Mouse (Mus musculus): ENCODE measurements around the gene Zc3hav1.

Zc3hav1 gene

DNA sequence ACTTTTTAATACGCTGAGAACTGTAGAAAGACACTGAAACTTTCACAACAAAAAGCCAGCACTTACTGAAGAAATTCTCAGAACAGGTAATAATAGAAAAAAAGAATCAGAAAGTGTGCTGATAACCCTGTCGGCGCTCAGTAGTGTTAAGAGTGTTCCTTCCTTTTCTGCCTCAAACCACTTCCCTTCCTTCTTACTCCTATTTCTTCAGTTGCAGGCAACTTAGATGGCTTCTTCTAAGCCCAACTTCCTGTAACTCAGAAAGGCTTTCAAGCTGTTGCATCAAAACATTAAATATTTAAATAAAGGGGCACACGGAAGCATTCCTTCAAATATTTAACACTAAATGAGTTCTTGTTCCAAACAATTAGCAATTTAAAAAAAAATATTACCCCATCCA, 2.5 kb downstream of the Zc3hav1 start:
- no peak for DNase-seq

GRCm38 (mm10) chr6:38349806-38350205, 4.6 kb downstream of the Zc3hav1 start:
- no peak for DNase-seq

GRCm38 (mm10) chr6:38348811-38349453, 5.5 kb downstream of the Zc3hav1 start:
- no peak for DNase-seq

- DNase-seq = no peak
These were observed 6.5 kb downstream of the Zc3hav1 start for GRCm38 (mm10) chr6:38347875-38348274.

- peak in 1 of 2 experiments; percentile 44 for DNase-seq
These were observed 8.6 kb downstream of the Zc3hav1 start for GRCm38 (mm10) chr6:38345796-38346195.

GRCm38 (mm10) chr6:38344006-38344670, 10.3 kb downstream of the Zc3hav1 start:
- no peak for DNase-seq

DNA sequence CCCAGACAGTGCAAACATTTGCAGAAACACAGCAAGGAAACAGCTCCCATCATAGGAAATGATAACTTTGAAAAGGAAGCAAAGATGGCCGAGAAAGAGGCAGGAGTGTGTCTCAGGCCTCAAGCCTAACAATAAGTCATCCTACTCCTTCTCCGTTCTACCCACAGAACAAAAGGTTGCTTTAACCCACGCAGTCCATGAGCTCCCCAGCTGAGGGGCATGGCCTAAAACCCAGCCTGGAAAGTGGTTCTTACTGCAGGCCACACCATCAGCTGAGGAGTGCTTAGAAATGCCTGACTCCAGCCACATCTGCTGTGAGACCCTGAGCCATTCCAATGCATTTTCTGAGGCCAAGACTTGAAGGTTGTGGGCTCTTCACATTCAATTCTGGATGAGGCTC, 10.8 kb downstream of the Zc3hav1 start:
- no peak for DNase-seq

DNA sequence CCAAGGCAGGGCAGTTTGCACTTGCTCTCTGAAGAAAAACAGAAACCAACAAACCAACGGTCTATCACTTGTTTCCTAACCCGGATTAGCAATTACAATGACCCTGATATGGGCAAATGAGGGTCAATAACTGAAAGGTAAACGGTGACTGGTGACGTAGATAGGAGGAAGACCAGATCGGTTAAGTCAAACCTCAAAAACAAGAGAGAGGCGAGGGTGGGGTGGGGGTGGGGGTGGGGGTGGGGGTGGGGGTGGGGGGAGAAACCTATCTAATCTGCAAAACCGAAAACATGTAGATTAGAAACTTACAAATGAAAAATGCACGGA, 11.8 kb downstream of the Zc3hav1 start:
- no peak for DNase-seq

GRCm38 (mm10) chr6:38341751-38342665, 12.4 kb downstream of the Zc3hav1 start:
- DNase-seq = no peak

DNA sequence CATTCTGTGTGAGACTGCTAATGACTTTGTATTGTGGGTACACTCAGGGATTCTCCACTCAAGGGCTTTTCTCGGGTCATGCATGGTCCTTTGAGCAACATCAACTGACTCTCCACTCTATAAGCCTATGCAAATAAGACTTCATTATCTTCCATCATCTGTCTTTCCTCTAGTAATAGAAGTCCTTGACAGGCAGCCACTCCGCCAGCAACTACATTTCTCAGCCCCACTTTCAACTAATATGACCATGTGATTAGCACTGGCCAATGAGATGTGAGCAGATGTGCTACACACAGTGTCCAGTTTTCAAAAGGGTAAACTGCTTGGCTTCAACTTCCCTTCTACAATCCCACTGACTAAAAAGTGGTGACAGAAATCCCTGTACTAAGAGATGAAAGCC, 15.3 kb downstream of the Zc3hav1 start:
- no peak for DNase-seq

GRCm38 (mm10) chr6:38337951-38338350, 16.5 kb downstream of the Zc3hav1 start:
- DNase-seq = no peak

DNA sequence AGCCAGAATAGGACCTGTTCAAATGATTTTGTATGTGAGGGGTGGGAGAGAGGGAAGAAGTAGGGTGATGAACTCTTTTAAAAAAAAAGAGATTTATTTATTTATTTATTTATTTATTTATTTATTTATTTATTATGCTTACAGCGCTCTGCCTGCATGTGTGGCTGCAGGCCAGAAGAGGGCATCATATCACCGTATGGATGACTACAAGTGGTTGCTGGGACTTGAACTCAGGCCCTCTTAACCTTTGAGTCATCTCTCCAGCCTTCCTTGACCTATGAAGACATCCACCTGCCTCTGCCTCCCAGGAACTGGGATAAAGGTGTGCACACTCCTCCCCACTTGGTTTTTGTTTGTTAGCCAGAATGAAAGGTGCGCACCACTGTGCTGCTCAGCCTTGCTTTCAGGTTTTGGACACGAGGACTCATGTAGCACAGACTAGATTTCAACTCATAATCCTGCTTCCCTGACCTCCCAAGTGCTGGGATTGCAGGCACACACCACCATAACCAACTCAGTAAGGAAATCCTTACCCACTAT, 17.2 kb downstream of the Zc3hav1 start:
- DNase-seq = no peak

- DNase-seq = no peak
These were observed 19.1 kb downstream of the Zc3hav1 start for GRCm38 (mm10) chr6:38335264-38335663.

GRCm38 (mm10) chr6:38326596-38326995, 27.8 kb downstream of the Zc3hav1 start:
- no peak for DNase-seq

GRCm38 (mm10) chr6:38320621-38321020, 33.8 kb downstream of the Zc3hav1 start:
- no peak for DNase-seq

- DNase-seq = no peak
These were observed 38.4 kb downstream of the Zc3hav1 start for GRCm38 (mm10) chr6:38316050-38316449.

DNA sequence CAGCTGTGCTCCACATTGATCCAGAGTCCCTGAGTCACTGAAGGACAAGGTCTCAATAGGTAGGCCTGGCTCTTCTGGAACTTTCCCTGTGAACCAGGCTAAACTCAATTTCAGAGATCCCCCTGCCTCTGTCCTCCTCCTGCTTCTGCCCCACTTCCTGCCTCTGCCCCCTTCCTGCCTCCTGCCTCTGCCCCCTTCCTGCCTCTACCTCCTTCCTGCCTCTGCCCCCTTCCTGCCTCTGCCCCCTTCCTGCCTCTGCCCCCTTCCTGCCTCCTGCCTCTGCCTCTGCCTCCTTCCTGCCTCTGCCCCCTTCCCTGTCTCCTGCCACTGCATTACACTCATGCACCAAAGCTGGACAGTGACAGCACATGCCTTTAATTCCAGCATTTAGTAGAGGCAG, 44.7 kb downstream of the Zc3hav1 start:
- DNase-seq = peak; percentile 39 to 58

DNA sequence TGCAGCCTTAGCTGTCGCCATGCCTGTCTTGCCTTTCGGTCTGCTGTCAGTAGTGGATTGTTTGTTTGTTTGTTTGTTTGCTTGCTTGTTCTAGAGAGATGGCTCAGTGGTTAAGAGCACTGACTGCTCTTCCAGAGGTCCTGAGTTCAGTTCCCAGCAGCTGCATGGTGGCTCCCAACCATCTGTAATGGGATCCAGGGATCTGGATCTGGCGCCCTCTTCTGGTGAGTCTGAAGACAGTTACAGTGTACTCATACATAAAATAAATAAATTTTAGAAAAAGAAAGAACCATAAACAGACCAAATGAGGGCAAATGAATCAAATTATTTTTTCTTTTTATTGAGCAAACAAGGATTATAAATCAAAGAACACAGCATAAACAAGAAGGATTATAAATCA, 49.4 kb downstream of the Zc3hav1 start:
- no peak for DNase-seq

GRCm38 (mm10) chr6:38298761-38299401, 55.5 kb downstream of the Zc3hav1 start, which contains the start of gene Zc3hav1l:
Zc3hav1l (minus strand) TSS chr6:38299259.
- peak; percentile 33 to 47 for DNase-seq

- no peak for DNase-seq
These were observed 56.2 kb downstream of the Zc3hav1 start for GRCm38 (mm10) chr6:38298246-38298635.

DNA sequence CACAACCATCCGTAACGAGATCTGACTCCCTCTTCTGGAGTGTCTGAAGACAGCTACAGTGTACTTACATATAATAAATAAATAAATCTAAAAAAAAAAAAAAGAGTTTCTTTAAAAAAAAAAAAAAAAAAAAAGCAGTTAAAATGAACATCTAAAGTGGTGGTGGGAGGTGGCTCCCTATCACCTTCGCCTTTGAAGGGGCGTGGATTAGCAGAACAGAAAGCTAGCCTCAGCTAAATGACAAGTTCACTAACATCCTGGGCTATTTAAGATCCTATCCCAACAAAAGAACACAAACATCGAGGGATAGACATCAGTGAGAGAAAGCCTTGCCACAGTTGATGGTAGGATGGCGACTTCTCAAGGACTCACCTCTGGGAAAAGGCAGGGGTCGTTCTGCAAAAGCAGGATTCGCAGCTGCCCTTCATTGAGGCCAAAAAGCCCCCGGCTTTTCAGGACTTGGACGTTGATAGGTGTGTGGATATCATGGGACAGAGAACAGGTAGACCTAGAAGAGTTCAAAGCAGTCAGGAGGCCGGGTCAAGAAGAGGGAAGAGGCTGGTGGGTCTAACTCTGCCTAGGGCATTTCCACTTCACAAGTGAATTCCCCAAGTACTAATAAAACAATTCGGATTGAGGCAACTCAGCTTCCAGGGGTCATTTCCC, 56.7 kb downstream of the Zc3hav1 start:
- no peak for DNase-seq

DNA sequence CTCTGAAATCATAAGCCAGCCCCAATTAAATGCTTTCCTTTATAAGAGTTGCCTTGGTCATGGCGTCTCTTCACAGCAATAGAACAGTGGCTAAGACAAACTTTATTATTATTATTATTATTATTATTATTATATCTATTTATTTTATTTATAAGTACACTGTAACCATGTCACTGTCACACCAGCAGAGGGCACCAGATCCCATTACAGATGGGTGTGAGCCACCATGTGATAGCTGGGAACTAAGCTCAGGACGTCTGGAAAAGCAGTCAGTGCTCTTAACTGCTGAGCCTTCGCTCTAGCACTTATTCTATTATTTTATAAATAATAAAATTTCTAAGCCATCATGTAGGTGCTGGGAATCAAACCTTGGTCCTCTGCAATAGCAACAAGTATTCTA, 60.7 kb downstream of the Zc3hav1 start:
- DNase-seq = no peak
